Mouse (Mus musculus) C2C12 (cell line): ENCODE results near the gene Pgghg.

Source experiments
- CTCF ChIP-seq: IDR thresholded peaks from one replicate; pipeline ENCODE4 v1.5.1; 2011; ENCODE audit not compliant: control insufficient read depth, insufficient read depth, insufficient read length
- MAX ChIP-seq: IDR thresholded peaks from one replicate; pipeline ENCODE4 v1.6.1; 2011; ENCODE audit warnings: mild to moderate bottlenecking, control low read depth
- MYOG ChIP-seq: IDR thresholded peaks from one replicate; pipeline ENCODE4 v1.6.1; 2011; ENCODE audit not compliant: control insufficient read depth, insufficient read length; ENCODE audit errors: extremely low read depth
- USF1 ChIP-seq: IDR thresholded peaks from one replicate; pipeline ENCODE4 v1.6.1; 2011; ENCODE audit warnings: low read depth, mild to moderate bottlenecking, control low read depth, moderate library complexity

- no peak for TF ChIP-seq USF1
- no peak for TF ChIP-seq CTCF
- no peak for TF ChIP-seq MYOG
- TF ChIP-seq MAX: no peak
Measured at GRCm38 (mm10) chr7:140919911-140920310, 21.3 kb upstream of the Pgghg start.
